Mouse (Mus musculus): Measurements from ENCODE around the gene Lcn2. TPM values are rescaled to one million over a fixed set of nuclear protein-coding genes. Genes with fewer than 3 reads are reported as not detected.

Lcn2 gene
- polyA plus RNA-seq, 1 experiment from 2014 or later, result 419 TPM

DNA sequence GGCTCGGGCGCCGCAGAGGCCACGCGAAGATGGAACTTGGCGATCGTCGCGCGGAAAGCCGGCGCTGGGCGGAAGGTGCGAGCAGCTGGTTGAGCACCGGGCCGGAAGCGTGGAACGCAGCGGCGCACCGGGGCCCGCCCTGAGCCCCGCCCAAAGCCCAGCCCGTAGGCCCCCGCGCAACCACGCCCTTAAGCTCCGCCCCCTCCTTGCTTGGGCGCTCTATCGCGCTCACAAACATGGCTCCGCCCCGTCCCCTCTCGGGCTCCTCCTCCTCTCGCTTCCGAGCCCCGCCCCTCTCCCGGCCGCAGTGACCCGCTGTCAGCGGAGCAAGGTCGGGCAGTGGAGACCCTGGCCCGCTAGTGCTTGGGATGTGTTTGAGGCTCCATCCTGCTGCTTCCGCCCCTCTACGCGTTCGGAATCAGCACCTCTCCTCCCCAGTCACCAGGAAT lies 6.3 kb downstream of the Lcn2 start, which contains the start of gene 1110008P14Rik:
TSS of gene 1110008P14Rik (minus strand) at position 164 of the 449 bp plus-strand sequence.
- Histone ChIP-seq H3K9ac (replicated peaks) (peak within 1 kb of the TSS; percentile 68), H3K27me3 (ENCODE audit: insufficient read depth, low read length) (no peaks in the 10 kb centered on the region), H3K27ac (ENCODE audit: low read depth) (no peak within 1 kb of the TSS), H3K36me3 (replicated peaks; ENCODE audit: insufficient read depth, low read length) (peaks cover 17% of the 10 kb centered on the region), H3K4me2 (ENCODE audit: low read depth, low read length) (peak within 1 kb of the TSS; percentile 97), H3K9me3 (ENCODE audit: low read length) (no peaks in the 10 kb centered on the region), H3K4me1 (ENCODE audit: insufficient read depth) (peaks cover 19% of the 10 kb centered on the region), H3K4me3 (ENCODE audit: low read depth, low read length) (peak within 1 kb of the TSS; percentile 60)
- under 1% methylated on average over 32 of the region's 47 CpGs for WGBS (ENCODE audit: insufficient replicate concordance)
- peak; percentile 98 for DNase-seq
- no peak for TF ChIP-seq CTCF (IDR thresholded peaks at IDR 0.05; ENCODE audit: low read depth)
- TF ChIP-seq EP300 (IDR thresholded peaks at IDR 0.05; ENCODE audit: low read depth), result no peak
- peak; percentile 98 for ATAC-seq

DNA sequence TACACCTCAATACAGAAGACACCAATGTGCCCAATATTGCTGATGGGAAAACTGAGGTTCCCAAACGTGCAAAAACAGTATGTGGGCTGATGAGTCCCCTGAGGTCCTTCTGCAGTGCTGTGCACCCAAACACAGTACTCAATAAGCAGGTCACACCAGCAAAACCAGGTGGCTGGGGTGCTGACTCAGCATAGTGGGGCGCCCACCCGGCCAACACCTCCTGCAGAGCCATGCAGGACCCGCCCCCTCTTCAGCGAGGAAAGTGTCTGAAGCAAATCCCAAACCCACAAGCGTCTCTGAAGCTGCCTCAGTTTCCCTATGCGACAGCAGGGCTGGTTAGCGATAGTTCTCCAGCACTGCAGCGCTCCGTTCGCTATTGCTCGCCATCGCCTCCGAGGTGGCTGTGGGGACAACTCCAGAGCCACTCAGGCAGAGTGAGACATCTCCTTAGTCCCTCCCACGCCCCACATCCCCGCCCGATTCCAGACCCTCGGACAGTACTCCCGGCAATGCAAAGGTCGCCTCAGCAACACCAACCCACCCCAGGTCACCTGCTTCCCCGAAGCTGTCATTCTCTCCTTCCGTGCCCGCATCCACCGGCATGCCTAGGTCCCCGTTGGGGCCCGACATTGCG lies 6.8 kb downstream of the Lcn2 start:
- DNase-seq, result peak; percentile 46

DNA sequence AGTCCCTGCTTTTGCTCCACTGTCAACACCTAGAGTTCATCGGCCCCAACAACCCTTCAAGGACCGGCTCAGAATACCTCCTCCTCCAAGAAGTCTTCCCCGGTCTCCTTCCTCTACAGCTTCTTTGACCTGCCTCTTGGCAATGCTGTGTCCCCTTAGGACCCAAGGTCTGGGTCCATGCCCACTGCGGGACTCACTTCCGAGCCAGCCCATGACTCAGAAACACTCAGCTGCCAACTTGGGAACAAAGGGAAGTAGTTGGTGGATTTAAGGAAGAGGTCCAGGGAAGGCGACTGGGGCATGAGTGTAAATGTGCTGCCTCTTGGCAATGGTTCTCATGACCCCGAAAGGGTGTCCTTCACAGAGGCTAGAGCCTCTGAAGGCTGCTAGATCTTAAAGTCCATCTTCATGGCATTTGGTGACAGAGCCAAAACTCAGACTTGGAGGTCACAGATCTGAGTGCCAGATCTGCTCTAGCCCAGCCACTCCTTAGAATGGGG lies 8.0 kb downstream of the Lcn2 start:
- Histone ChIP-seq H3K27me3 (ENCODE audit: insufficient read depth, low read length) (no peaks in the 10 kb centered on the region), H3K9ac (replicated peaks) (no peak overlapping the region), H3K4me3 (ENCODE audit: low read depth, low read length) (no peak overlapping the region), H3K4me1 (ENCODE audit: insufficient read depth) (peaks cover 19% of the 10 kb centered on the region), H3K27ac (ENCODE audit: low read depth) (no peak overlapping the region), H3K4me2 (ENCODE audit: low read depth, low read length) (no peak overlapping the region), H3K9me3 (ENCODE audit: low read length) (no peaks in the 10 kb centered on the region), H3K36me3 (replicated peaks; ENCODE audit: insufficient read depth, low read length) (peaks cover 34% of the 10 kb centered on the region)
- no peak for ATAC-seq
- no peak for DNase-seq
- TF ChIP-seq CTCF (IDR thresholded peaks at IDR 0.05; ENCODE audit: low read depth) (no peak), EP300 (IDR thresholded peaks at IDR 0.05; ENCODE audit: low read depth) (no peak)
- 78% methylated on average over 7 of the region's 7 CpGs for WGBS (ENCODE audit: insufficient replicate concordance)

More for the DNA sequence above, 6.8 kb downstream of the Lcn2 start:
- H3K9ac ChIP-seq (replicated peaks), result peak overlapping the region; percentile 68
- no peak overlapping the region for H3K27ac ChIP-seq (ENCODE audit: low read depth)
- peaks cover 23% of the 10 kb centered on the region for H3K36me3 ChIP-seq (replicated peaks; ENCODE audit: insufficient read depth, low read length)
- H3K4me2 ChIP-seq (ENCODE audit: low read depth, low read length), result peak overlapping the region; percentile 97
- TF ChIP-seq EP300 (IDR thresholded peaks at IDR 0.05; ENCODE audit: low read depth), result no peak
- TF ChIP-seq CTCF (IDR thresholded peaks at IDR 0.05; ENCODE audit: low read depth), result no peak
- ATAC-seq, result peak; percentile 52
- H3K4me1 ChIP-seq (ENCODE audit: insufficient read depth), result peaks cover 19% of the 10 kb centered on the region
- no peaks in the 10 kb centered on the region for H3K27me3 ChIP-seq (ENCODE audit: insufficient read depth, low read length)
- peak overlapping the region; percentile 60 for H3K4me3 ChIP-seq (ENCODE audit: low read depth, low read length)
- H3K9me3 ChIP-seq (ENCODE audit: low read length), result no peaks in the 10 kb centered on the region
- under 1% methylated on average over 27 of the region's 27 CpGs for WGBS (ENCODE audit: insufficient replicate concordance)

DNA sequence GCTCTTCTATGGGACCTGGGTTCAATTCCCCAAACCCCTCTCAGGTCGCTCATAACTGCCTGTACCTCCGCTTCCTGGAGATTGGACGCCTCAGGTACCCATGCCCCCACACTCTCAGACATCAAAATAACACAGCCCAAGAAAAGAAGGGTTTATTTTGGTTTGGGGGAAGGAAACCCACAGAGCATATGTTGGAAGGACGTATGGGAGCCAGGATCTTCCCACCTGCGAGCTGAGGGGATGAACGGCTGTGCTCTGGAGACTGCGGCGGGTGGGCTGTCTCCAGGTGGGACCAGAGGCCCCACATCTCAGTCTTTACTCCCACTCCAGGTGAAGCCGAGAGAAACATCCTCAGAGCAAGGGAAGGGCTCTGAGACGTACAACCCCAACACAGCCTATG lies 11.1 kb downstream of the Lcn2 start:
- no peak for TF ChIP-seq CTCF (IDR thresholded peaks at IDR 0.05; ENCODE audit: low read depth)
- no peak for TF ChIP-seq EP300 (IDR thresholded peaks at IDR 0.05; ENCODE audit: low read depth)

GRCm38 (mm10) chr2:32375317-32375940 lies 12.6 kb downstream of the Lcn2 start:
- Histone ChIP-seq H3K9ac (replicated peaks) (no peak overlapping the region), H3K36me3 (replicated peaks; ENCODE audit: insufficient read depth, low read length) (peaks cover 70% of the 10 kb centered on the region)

More for the DNA sequence above, 11.1 kb downstream of the Lcn2 start:
- Histone ChIP-seq H3K27me3 (ENCODE audit: insufficient read depth, low read length) (no peaks in the 10 kb centered on the region), H3K9me3 (ENCODE audit: low read length) (no peaks in the 10 kb centered on the region), H3K9ac (replicated peaks) (no peak overlapping the region), H3K4me3 (ENCODE audit: low read depth, low read length) (no peak overlapping the region), H3K36me3 (replicated peaks; ENCODE audit: insufficient read depth, low read length) (peaks cover 54% of the 10 kb centered on the region), H3K4me1 (ENCODE audit: insufficient read depth) (peaks cover 14% of the 10 kb centered on the region), H3K27ac (ENCODE audit: low read depth) (no peak overlapping the region), H3K4me2 (ENCODE audit: low read depth, low read length) (no peak overlapping the region)
- no peak for DNase-seq
- WGBS (ENCODE audit: insufficient replicate concordance), result 87% methylated on average over 10 of the region's 10 CpGs
- ATAC-seq, result no peak

DNA sequence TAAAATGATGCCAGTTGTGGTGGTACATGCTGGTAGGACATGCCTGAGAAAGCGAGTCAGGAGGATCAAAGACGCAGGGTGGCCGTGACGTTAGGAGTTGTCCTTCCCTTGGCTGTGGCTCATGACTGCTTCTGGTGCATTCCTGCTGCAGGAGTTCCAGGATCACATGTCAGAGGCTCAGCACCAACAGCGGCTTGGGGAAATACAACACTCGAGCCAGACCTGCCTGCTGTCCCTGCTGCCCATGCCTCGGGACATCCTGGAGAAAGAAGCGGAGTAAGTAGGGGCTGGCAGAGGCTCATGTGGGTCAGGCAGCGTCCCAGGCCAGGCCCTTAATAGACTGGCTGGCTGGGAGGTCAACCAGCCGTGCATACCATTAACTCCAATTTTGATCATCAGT lies 13.9 kb downstream of the Lcn2 start:
- no peak overlapping the region for H3K4me3 ChIP-seq (ENCODE audit: low read depth, low read length)
- DNase-seq (no peak), ATAC-seq (no peak)
- no peaks in the 10 kb centered on the region for H3K4me1 ChIP-seq (ENCODE audit: insufficient read depth)
- WGBS (ENCODE audit: insufficient replicate concordance), result 86% methylated on average over 10 of the region's 10 CpGs
- no peak overlapping the region for H3K9ac ChIP-seq (replicated peaks)
- H3K36me3 ChIP-seq (replicated peaks; ENCODE audit: insufficient read depth, low read length), result peaks cover 82% of the 10 kb centered on the region
- TF ChIP-seq CTCF (IDR thresholded peaks at IDR 0.05; ENCODE audit: low read depth) (no peak), EP300 (IDR thresholded peaks at IDR 0.05; ENCODE audit: low read depth) (no peak)
- no peaks in the 10 kb centered on the region for H3K9me3 ChIP-seq (ENCODE audit: low read length)
- no peaks in the 10 kb centered on the region for H3K27me3 ChIP-seq (ENCODE audit: insufficient read depth, low read length)
- no peak overlapping the region for H3K4me2 ChIP-seq (ENCODE audit: low read depth, low read length)
- no peak overlapping the region for H3K27ac ChIP-seq (ENCODE audit: low read depth)

More at GRCm38 (mm10) chr2:32375317-32375940, 12.6 kb downstream of the Lcn2 start:
- no peak for ATAC-seq
- H3K9me3 ChIP-seq (ENCODE audit: low read length), result no peaks in the 10 kb centered on the region
- H3K4me3 ChIP-seq (ENCODE audit: low read depth, low read length), result no peak overlapping the region
- no peak for TF ChIP-seq EP300 (IDR thresholded peaks at IDR 0.05; ENCODE audit: low read depth)
- no peak for DNase-seq
- no peaks in the 10 kb centered on the region for H3K27me3 ChIP-seq (ENCODE audit: insufficient read depth, low read length)
- H3K4me1 ChIP-seq (ENCODE audit: insufficient read depth), result no peaks in the 10 kb centered on the region
- 86% methylated on average over 13 of the region's 13 CpGs for WGBS (ENCODE audit: insufficient replicate concordance)
- H3K4me2 ChIP-seq (ENCODE audit: low read depth, low read length), result no peak overlapping the region
- H3K27ac ChIP-seq (ENCODE audit: low read depth), result no peak overlapping the region
